Mouse (Mus musculus): Measurements from ENCODE around the gene Ptprd. TPM values are rescaled to one million over a fixed set of nuclear protein-coding genes. Genes with fewer than 3 reads are reported as not detected.

The Ptprd gene
- polyA plus RNA-seq, 1 experiment from 2014 or later: 30.4 TPM

GRCm38 (mm10) chr4:76144333-76144732 lies 2067.4 kb downstream of the Ptprd start:
- H3K4me1 ChIP-seq (ENCODE audit: control insufficient read depth, insufficient read depth, low read length): no peaks in the 10 kb centered on the region
- 72% methylated on average over 2 of the region's 2 CpGs for WGBS
- H3K9me3 ChIP-seq (ENCODE audit: control insufficient read depth, low read depth, low read length): no peaks in the 10 kb centered on the region
- H3K36me3 ChIP-seq (ENCODE audit: control insufficient read depth, insufficient read depth, low read length): no peaks in the 10 kb centered on the region
- ATAC-seq (ENCODE audit: insufficient number of reproducible peaks, insufficient read depth, low FRiP score, low read depth): no peak
- H3K4me2 ChIP-seq (replicated peaks; ENCODE audit: low read depth, low read length): no peak overlapping the region
- H3K9ac ChIP-seq (replicated peaks; ENCODE audit: low read depth, low read length): no peak overlapping the region
- H3K27ac ChIP-seq (ENCODE audit: low read length): no peak overlapping the region
- H3K4me3 ChIP-seq (ENCODE audit: low read depth, low read length): no peak overlapping the region
- H3K27me3 ChIP-seq (ENCODE audit: control insufficient read depth, insufficient read depth, low read length): no peaks in the 10 kb centered on the region

- Histone ChIP-seq H3K27me3 (ENCODE audit: control insufficient read depth, insufficient read depth, low read length) (no peaks in the 10 kb centered on the region), H3K27ac (ENCODE audit: low read length) (no peak overlapping the region), H3K36me3 (ENCODE audit: control insufficient read depth, insufficient read depth, low read length) (no peaks in the 10 kb centered on the region), H3K9me3 (ENCODE audit: control insufficient read depth, low read depth, low read length) (no peaks in the 10 kb centered on the region), H3K4me3 (ENCODE audit: low read depth, low read length) (no peak overlapping the region), H3K9ac (replicated peaks; ENCODE audit: low read depth, low read length) (no peak overlapping the region), H3K4me1 (ENCODE audit: control insufficient read depth, insufficient read depth, low read length) (no peaks in the 10 kb centered on the region), H3K4me2 (replicated peaks; ENCODE audit: low read depth, low read length) (no peak overlapping the region)
- WGBS: 63% methylated on average over 3 of the region's 3 CpGs
- no peak for ATAC-seq (ENCODE audit: insufficient number of reproducible peaks, insufficient read depth, low FRiP score, low read depth)
Measured at GRCm38 (mm10) chr4:76137901-76138300, 2073.9 kb downstream of the Ptprd start.

GRCm38 (mm10) chr4:76136625-76137024 lies 2075.1 kb downstream of the Ptprd start:
- Histone ChIP-seq H3K4me2 (replicated peaks; ENCODE audit: low read depth, low read length) (no peak overlapping the region), H3K9me3 (ENCODE audit: control insufficient read depth, low read depth, low read length) (no peaks in the 10 kb centered on the region), H3K27me3 (ENCODE audit: control insufficient read depth, insufficient read depth, low read length) (no peaks in the 10 kb centered on the region), H3K9ac (replicated peaks; ENCODE audit: low read depth, low read length) (no peak overlapping the region), H3K4me1 (ENCODE audit: control insufficient read depth, insufficient read depth, low read length) (no peaks in the 10 kb centered on the region), H3K4me3 (ENCODE audit: low read depth, low read length) (no peak overlapping the region), H3K36me3 (ENCODE audit: control insufficient read depth, insufficient read depth, low read length) (no peaks in the 10 kb centered on the region), H3K27ac (ENCODE audit: low read length) (no peak overlapping the region)
- WGBS: 88% methylated on average over 14 of the region's 14 CpGs
- no peak for ATAC-seq (ENCODE audit: insufficient number of reproducible peaks, insufficient read depth, low FRiP score, low read depth)

GRCm38 (mm10) chr4:76091845-76092244 lies 2119.9 kb downstream of the Ptprd start:
- H3K4me2 ChIP-seq (replicated peaks; ENCODE audit: low read depth, low read length): no peak overlapping the region
- H3K4me1 ChIP-seq (ENCODE audit: control insufficient read depth, insufficient read depth, low read length): no peaks in the 10 kb centered on the region
- H3K27ac ChIP-seq (ENCODE audit: low read length): no peak overlapping the region
- H3K9ac ChIP-seq (replicated peaks; ENCODE audit: low read depth, low read length): no peak overlapping the region
- H3K27me3 ChIP-seq (ENCODE audit: control insufficient read depth, insufficient read depth, low read length): no peaks in the 10 kb centered on the region
- 88% methylated on average over 4 of the region's 4 CpGs for WGBS
- no peaks in the 10 kb centered on the region for H3K9me3 ChIP-seq (ENCODE audit: control insufficient read depth, low read depth, low read length)
- peaks cover 3% of the 10 kb centered on the region; the same call in 1 of the 2 replicates for H3K36me3 ChIP-seq (ENCODE audit: control insufficient read depth, insufficient read depth, low read length)
- H3K4me3 ChIP-seq (ENCODE audit: low read depth, low read length): no peak overlapping the region
- no peak for ATAC-seq (ENCODE audit: insufficient number of reproducible peaks, insufficient read depth, low FRiP score, low read depth)

GRCm38 (mm10) chr4:76089866-76090265 lies 2121.9 kb downstream of the Ptprd start:
- Histone ChIP-seq H3K36me3 (ENCODE audit: control insufficient read depth, insufficient read depth, low read length) (peaks cover 8% of the 10 kb centered on the region), H3K9ac (replicated peaks; ENCODE audit: low read depth, low read length) (no peak overlapping the region), H3K27ac (ENCODE audit: low read length) (no peak overlapping the region), H3K4me3 (ENCODE audit: low read depth, low read length) (no peak overlapping the region), H3K4me1 (ENCODE audit: control insufficient read depth, insufficient read depth, low read length) (no peaks in the 10 kb centered on the region), H3K4me2 (replicated peaks; ENCODE audit: low read depth, low read length) (no peak overlapping the region), H3K27me3 (ENCODE audit: control insufficient read depth, insufficient read depth, low read length) (no peaks in the 10 kb centered on the region), H3K9me3 (ENCODE audit: control insufficient read depth, low read depth, low read length) (no peaks in the 10 kb centered on the region)
- no peak for ATAC-seq (ENCODE audit: insufficient number of reproducible peaks, insufficient read depth, low FRiP score, low read depth)

- Histone ChIP-seq H3K27ac (ENCODE audit: low read length) (no peak overlapping the region), H3K4me3 (ENCODE audit: low read depth, low read length) (no peak overlapping the region), H3K9ac (replicated peaks; ENCODE audit: low read depth, low read length) (no peak overlapping the region), H3K9me3 (ENCODE audit: control insufficient read depth, low read depth, low read length) (no peaks in the 10 kb centered on the region), H3K36me3 (ENCODE audit: control insufficient read depth, insufficient read depth, low read length) (no peaks in the 10 kb centered on the region; the same call in 1 of the 2 replicates), H3K4me2 (replicated peaks; ENCODE audit: low read depth, low read length) (no peak overlapping the region), H3K27me3 (ENCODE audit: control insufficient read depth, insufficient read depth, low read length) (no peaks in the 10 kb centered on the region), H3K4me1 (ENCODE audit: control insufficient read depth, insufficient read depth, low read length) (no peaks in the 10 kb centered on the region)
- 91% methylated on average over 1 of the region's 1 CpGs for WGBS
- ATAC-seq (ENCODE audit: insufficient number of reproducible peaks, insufficient read depth, low FRiP score, low read depth): no peak
Measured at GRCm38 (mm10) chr4:76076051-76076450, 2135.7 kb downstream of the Ptprd start.

GRCm38 (mm10) chr4:76073286-76073685 lies 2138.5 kb downstream of the Ptprd start:
- Histone ChIP-seq H3K9ac (replicated peaks; ENCODE audit: low read depth, low read length) (no peak overlapping the region), H3K27ac (ENCODE audit: low read length) (no peak overlapping the region), H3K9me3 (ENCODE audit: control insufficient read depth, low read depth, low read length) (no peaks in the 10 kb centered on the region), H3K4me1 (ENCODE audit: control insufficient read depth, insufficient read depth, low read length) (no peaks in the 10 kb centered on the region), H3K4me3 (ENCODE audit: low read depth, low read length) (no peak overlapping the region), H3K27me3 (ENCODE audit: control insufficient read depth, insufficient read depth, low read length) (no peaks in the 10 kb centered on the region), H3K4me2 (replicated peaks; ENCODE audit: low read depth, low read length) (no peak overlapping the region), H3K36me3 (ENCODE audit: control insufficient read depth, insufficient read depth, low read length) (no peaks in the 10 kb centered on the region; the same call in 1 of the 2 replicates)
- no peak for ATAC-seq (ENCODE audit: insufficient number of reproducible peaks, insufficient read depth, low FRiP score, low read depth)
- 79% methylated on average over 3 of the region's 3 CpGs for WGBS

GRCm38 (mm10) chr4:76071720-76072119 lies 2140.0 kb downstream of the Ptprd start:
- Histone ChIP-seq H3K27me3 (ENCODE audit: control insufficient read depth, insufficient read depth, low read length) (no peaks in the 10 kb centered on the region), H3K9me3 (ENCODE audit: control insufficient read depth, low read depth, low read length) (no peaks in the 10 kb centered on the region), H3K36me3 (ENCODE audit: control insufficient read depth, insufficient read depth, low read length) (no peaks in the 10 kb centered on the region; the same call in 1 of the 2 replicates), H3K4me3 (ENCODE audit: low read depth, low read length) (no peak overlapping the region), H3K4me2 (replicated peaks; ENCODE audit: low read depth, low read length) (no peak overlapping the region), H3K27ac (ENCODE audit: low read length) (no peak overlapping the region), H3K9ac (replicated peaks; ENCODE audit: low read depth, low read length) (no peak overlapping the region), H3K4me1 (ENCODE audit: control insufficient read depth, insufficient read depth, low read length) (no peaks in the 10 kb centered on the region)
- no peak for ATAC-seq (ENCODE audit: insufficient number of reproducible peaks, insufficient read depth, low FRiP score, low read depth)
- WGBS: 89% methylated on average over 6 of the region's 6 CpGs

- WGBS: 64% methylated on average over 2 of the region's 2 CpGs
Measured at GRCm38 (mm10) chr4:76056836-76057235, 2154.9 kb downstream of the Ptprd start.

More at GRCm38 (mm10) chr4:76056836-76057235, 2154.9 kb downstream of the Ptprd start:
- no peak overlapping the region for H3K4me2 ChIP-seq (replicated peaks; ENCODE audit: low read depth, low read length)
- no peaks in the 10 kb centered on the region for H3K4me1 ChIP-seq (ENCODE audit: control insufficient read depth, insufficient read depth, low read length)
- no peaks in the 10 kb centered on the region for H3K27me3 ChIP-seq (ENCODE audit: control insufficient read depth, insufficient read depth, low read length)
- no peak overlapping the region for H3K27ac ChIP-seq (ENCODE audit: low read length)
- H3K9ac ChIP-seq (replicated peaks; ENCODE audit: low read depth, low read length): no peak overlapping the region
- no peaks in the 10 kb centered on the region for H3K9me3 ChIP-seq (ENCODE audit: control insufficient read depth, low read depth, low read length)
- no peaks in the 10 kb centered on the region for H3K36me3 ChIP-seq (ENCODE audit: control insufficient read depth, insufficient read depth, low read length)
- ATAC-seq (ENCODE audit: insufficient number of reproducible peaks, insufficient read depth, low FRiP score, low read depth): no peak
- no peak overlapping the region for H3K4me3 ChIP-seq (ENCODE audit: low read depth, low read length)

Measured in stomach, embryonic 14.5 days (tissue).